Mouse (Mus musculus) olfactory bulb, adult 2 months (tissue): ENCODE results near the gene Lsm2.
"Not testable (repeated sequence)": the region's sequence is repeated elsewhere in the genome, so short reads cannot be mapped to it uniquely, and the experiment has no call there.

ENCODE experiments used
- CTCF ChIP-seq: fragments of 200-500 bp; IDR thresholded peaks from 2 replicates; pipeline ENCODE4 v1.5.1; 2012; ENCODE audit warnings: low read depth, mild to moderate bottlenecking, low read length, moderate library complexity; ENCODE audit not compliant: insufficient read depth
- POLR2A ChIP-seq: fragments of 200-500 bp; IDR thresholded peaks from 2 replicates; pipeline ENCODE4 v1.6.1; 2012; ENCODE audit warnings: mild to moderate bottlenecking, low read depth, low read length, moderate library complexity; ENCODE audit not compliant: insufficient read depth

GRCm38 (mm10) chr17:34957966-34958365 is 23.7 kb upstream of the Lsm2 start:
- not testable (repeated sequence) for TF ChIP-seq CTCF, POLR2A
